Mouse (Mus musculus) layer of hippocampus, adult 2 months (tissue): ENCODE data around the gene Neurl2. TPM values are rescaled to one million over a fixed set of nuclear protein-coding genes. Genes with fewer than 3 reads are reported as not detected.
"Not testable (repeated sequence)": the region's sequence is repeated elsewhere in the genome, so short reads cannot be mapped to it uniquely, and the experiment has no call there.

Source experiments
- DNase-seq, 2 experiments: peaks; one replicate each; pipeline ENCODE4 v3.0.0; 2022; ENCODE audit warnings: low spot score in 2 of 2
- H3K27ac ChIP-seq: fragments of 200-600 bp; 2 replicates; pipeline ENCODE4 v1.8.1; 2022
- H3K4me3 ChIP-seq: fragments of 200-600 bp; 2 replicates; pipeline ENCODE4 v1.8.1; 2022; ENCODE audit warnings: mild to moderate bottlenecking
- CTCF ChIP-seq: fragments of 200-600 bp; conservative IDR thresholded peaks from 2 replicates; pipeline ENCODE4 v1.8.1; 2022; ENCODE audit warnings: antibody characterized with exemption, mild to moderate bottlenecking, moderate library complexity
- total RNA-seq, 2 experiments: library from RNA; stranded (reverse); gene quantifications; 2 replicates each; pipeline ENCODE4 v1.2.3; 2021

Gene Neurl2
- total RNA-seq, 2 experiments from 2014 or later = 2.8 to 3.6 TPM

GRCm38 (mm10) chr2:164866741-164867551 lies 33.7 kb upstream of the Neurl2 start:
- Histone ChIP-seq H3K4me3 (no peak overlapping the region), H3K27ac (peak overlapping the region; percentile 67)
- DNase-seq = no peak
- peak; percentile 19; the same call in 1 of the 2 replicates for TF ChIP-seq CTCF

- DNase-seq = no peak
- H3K4me3 ChIP-seq = no peak overlapping the region
Measured at GRCm38 (mm10) chr2:164864593-164864992, 31.3 kb upstream of the Neurl2 start.

DNA sequence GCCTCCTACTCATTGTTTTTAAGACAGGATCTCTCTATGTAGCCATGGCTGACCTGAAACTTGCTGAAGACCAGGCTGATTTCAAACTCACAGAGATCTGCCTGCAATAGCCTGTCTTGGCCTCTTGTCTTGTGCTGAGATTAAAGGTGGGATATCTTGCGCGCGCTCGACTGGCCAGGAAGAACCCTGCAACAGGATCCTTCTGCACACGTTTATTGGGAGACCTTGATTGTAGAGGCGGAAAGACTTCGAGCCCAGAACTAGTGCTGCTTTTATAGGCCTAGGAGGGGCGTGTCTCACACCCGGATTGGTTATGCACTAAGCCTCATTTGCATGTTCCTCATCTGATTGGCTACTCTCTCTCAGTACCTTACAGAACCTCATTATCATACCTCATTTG lies 30.2 kb upstream of the Neurl2 start:
- not testable (repeated sequence) for DNase-seq, H3K4me3 ChIP-seq, H3K27ac ChIP-seq

More at GRCm38 (mm10) chr2:164864593-164864992, 31.3 kb upstream of the Neurl2 start:
- H3K27ac ChIP-seq = no peak overlapping the region
- no peak for TF ChIP-seq CTCF

DNA sequence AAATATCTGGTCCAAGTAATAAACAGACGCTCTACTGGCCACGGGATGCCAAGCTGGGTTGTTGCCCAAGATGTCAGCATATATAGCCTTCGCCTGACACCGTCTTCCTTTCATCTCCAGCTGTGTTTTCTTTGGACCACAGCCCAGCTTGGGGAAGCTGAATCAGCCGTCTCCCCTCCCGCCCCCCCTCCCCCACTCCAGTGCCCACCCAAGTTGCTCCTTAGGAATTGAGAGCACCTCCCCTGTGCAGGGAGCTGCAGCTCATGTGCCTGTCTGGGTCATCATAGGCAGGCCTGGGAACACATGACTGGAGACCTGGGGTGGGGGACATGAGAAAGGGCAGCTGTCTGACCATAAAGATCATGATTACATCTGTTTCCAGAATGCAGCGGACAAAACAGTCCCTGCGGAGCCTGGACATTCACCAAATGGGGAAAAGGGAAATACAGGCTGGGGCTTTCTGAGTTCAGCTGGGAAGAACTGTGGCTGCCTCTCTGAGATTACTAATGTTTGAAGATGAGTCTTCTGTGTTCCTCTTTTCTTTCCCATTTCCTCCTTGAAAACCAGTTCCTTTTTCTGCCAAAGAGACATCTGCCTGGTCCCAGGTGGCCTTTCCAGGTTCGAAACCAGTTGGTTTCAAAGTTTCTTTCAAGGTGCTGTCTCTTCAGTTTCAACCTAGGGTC lies 29.1 kb upstream of the Neurl2 start:
- TF ChIP-seq CTCF = no peak
- Histone ChIP-seq H3K4me3 (no peak overlapping the region), H3K27ac (peak overlapping the region; percentile 61; the same call in 1 of the 2 replicates)
- DNase-seq = no peak

- DNase-seq = no peak
- TF ChIP-seq CTCF = no peak
- Histone ChIP-seq H3K27ac (no peak overlapping the region), H3K4me3 (no peak overlapping the region)
Measured at GRCm38 (mm10) chr2:164861094-164861493, 27.8 kb upstream of the Neurl2 start.

DNA sequence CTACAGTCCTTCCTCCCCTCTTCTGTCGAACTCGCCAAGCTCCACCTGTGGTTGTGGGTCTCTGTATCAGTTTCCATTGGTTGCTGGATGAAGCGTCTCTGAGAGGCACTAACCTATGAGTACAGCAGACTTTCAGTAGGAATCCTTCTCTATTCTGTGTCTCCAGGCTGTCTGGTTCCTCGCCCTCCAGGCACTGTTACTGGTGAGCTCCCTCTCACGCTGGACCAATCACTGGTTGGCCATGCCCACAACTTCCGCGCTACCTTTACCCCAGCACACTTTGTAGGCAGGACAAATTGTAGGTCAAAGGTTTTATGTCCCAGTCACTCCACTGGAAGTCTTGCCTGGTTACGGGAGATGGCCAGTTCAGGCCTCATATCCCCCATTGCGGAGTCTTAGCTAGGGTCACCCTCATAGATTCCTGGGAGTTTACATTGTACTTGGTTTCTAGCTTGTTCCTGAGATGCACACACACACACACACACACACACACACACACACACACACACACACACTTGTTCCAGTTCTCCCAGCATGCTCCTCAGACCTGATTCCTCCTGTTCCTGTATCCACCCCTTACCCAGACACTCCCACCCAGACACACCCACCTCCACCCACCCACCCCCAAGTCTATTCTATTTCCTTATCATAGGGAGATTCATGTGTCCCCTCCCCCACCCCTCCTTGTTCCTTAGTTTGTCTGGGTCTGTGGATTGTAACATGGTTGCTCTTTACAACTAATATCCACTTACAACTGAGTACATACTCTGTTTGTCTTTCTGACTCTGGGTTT lies 26.6 kb upstream of the Neurl2 start:
- Histone ChIP-seq H3K27ac (no peak overlapping the region), H3K4me3 (no peak overlapping the region)
- DNase-seq = no peak
- no peak for TF ChIP-seq CTCF

GRCm38 (mm10) chr2:164859155-164859554 lies 25.9 kb upstream of the Neurl2 start:
- DNase-seq = no peak
- no peak for TF ChIP-seq CTCF
- Histone ChIP-seq H3K27ac (no peak overlapping the region), H3K4me3 (no peak overlapping the region)

GRCm38 (mm10) chr2:164857842-164858553 lies 24.7 kb upstream of the Neurl2 start:
- peak overlapping the region; percentile 65 for H3K27ac ChIP-seq
- no peak for DNase-seq
- peak overlapping the region; percentile 63 for H3K4me3 ChIP-seq
- TF ChIP-seq CTCF = no peak

DNA sequence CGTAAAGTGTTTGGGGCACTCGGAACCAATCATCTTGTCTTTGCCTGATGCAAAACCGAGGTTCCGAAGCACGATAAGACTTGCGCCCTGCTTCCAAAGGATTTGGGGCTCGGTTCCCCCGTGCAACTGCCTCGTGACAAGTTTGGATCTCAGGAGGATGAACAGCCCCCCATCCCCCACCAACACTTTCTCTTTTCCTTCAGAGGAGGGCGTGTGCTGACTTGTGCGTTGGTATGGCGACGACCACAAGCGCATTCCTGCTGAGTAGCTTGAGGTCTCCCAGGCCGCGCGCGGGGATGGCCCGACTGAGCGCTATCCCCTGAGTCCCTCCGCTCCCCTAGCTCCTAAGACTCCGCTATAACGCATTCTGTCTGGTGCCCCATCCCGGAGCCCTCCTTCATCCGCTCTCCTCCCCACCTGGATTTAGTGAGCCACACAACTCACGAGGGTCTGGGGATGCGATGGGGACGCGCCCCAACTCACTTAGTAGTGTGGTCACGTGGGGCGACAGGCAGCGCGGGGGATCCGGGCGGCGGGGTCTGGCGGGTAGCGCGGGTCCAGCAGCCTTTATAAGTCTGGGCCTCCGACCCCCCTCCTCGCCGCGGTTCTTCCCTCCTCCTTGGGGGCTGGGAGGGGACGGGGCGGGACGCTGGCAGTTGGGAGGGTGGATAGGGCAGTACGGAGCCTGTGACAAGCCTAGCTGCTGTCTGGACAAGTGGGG lies 24.0 kb upstream of the Neurl2 start, which contains the start of gene Pltp:
Pltp (minus strand) TSS at position 611 of the 721 bp plus-strand sequence.
- Histone ChIP-seq H3K27ac (peak within 1 kb of the TSS; percentile 65), H3K4me3 (peak within 1 kb of the TSS; percentile 63)
- no peak for DNase-seq
- TF ChIP-seq CTCF = no peak

- Histone ChIP-seq H3K4me3 (peak overlapping the region; percentile 63), H3K27ac (peak overlapping the region; percentile 46; the same call in 1 of the 2 replicates)
- TF ChIP-seq CTCF = peak; percentile 35
- DNase-seq = no peak
Measured at GRCm38 (mm10) chr2:164856309-164857100, 23.2 kb upstream of the Neurl2 start.

DNA sequence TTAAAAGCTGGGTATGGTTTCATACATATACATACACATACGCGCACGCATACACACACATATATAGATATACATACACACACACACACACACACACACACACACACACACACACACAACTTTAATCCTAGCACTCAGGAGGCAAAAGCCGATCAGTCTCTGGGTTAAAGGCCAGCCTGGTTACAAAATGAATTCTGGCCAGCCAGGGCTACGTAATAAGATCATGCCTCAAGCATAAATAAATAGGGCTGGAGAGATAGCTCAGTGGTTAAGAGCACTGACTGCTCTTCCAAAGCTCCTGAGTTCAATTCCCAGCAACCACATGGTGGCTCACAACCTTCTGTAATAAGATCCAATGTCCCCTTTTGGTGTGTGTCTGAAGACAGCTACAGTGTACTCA lies 22.3 kb upstream of the Neurl2 start:
- DNase-seq, H3K4me3 ChIP-seq, H3K27ac ChIP-seq: not testable (repeated sequence)
